Mouse (Mus musculus) lung, embryonic 16.5 days (tissue): Measurements from ENCODE around the gene Cacnb2. TPM values are rescaled to one million over a fixed set of nuclear protein-coding genes. Genes with fewer than 3 reads are reported as not detected.

Experiments
- ATAC-seq: fragments of 200-750 bp; cut with Nextera tagmentation; 2 replicates; pipeline ENCODE4 v1.8.0; 2017; ENCODE audit warnings: low read depth, mild to moderate bottlenecking, moderate library complexity
- H3K27ac ChIP-seq: fragments of 300-500 bp; sonication (generic); 2 replicates; pipeline ENCODE4 v1.5.1; 2014; ENCODE audit warnings: mild to moderate bottlenecking, control low read depth, low read length
- H3K27me3 ChIP-seq: fragments of 300-500 bp; sonication (generic); 2 replicates; pipeline ENCODE4 v1.6.1; 2014; ENCODE audit warnings: low read depth, low read length, mixed read lengths; ENCODE audit not compliant: control insufficient read depth, insufficient read depth
- H3K36me3 ChIP-seq: fragments of 300-500 bp; sonication (generic); 2 replicates; pipeline ENCODE4 v1.6.1; 2014; ENCODE audit warnings: low read length; ENCODE audit not compliant: control insufficient read depth, insufficient read depth
- H3K4me1 ChIP-seq: fragments of 300-500 bp; sonication (generic); replicated peaks from 2 replicates; pipeline ENCODE4 v1.6.1; 2014; ENCODE audit warnings: low read length, mixed read lengths; ENCODE audit not compliant: control insufficient read depth, insufficient read depth
- H3K4me2 ChIP-seq: fragments of 300-500 bp; sonication (generic); 2 replicates; pipeline ENCODE4 v1.6.1; 2014; ENCODE audit warnings: low read depth, low read length, control low read depth
- H3K4me3 ChIP-seq: fragments of 300-500 bp; sonication (generic); 2 replicates; pipeline ENCODE4 v1.5.1; 2014; ENCODE audit warnings: mild to moderate bottlenecking, low read length, control low read depth
- H3K9ac ChIP-seq: fragments of 300-500 bp; sonication (generic); 2 replicates; pipeline ENCODE4 v1.6.1; 2014; ENCODE audit warnings: low read length, control low read depth
- H3K9me3 ChIP-seq: fragments of 300-500 bp; sonication (generic); 2 replicates; pipeline ENCODE4 v1.6.1; 2016; ENCODE audit warnings: low read length; ENCODE audit not compliant: control insufficient read depth
- WGBS: fragments of 180-500 bp; shearing (Covaris S2); extraction: QIAGEN DNeasy Blood & Tissue Kit; methylation state at CpG from one replicate; pipeline ENCODE4 v1.1.7; 2014; 5-methylcytosine and 5-hydroxymethylcytosine counted together
- polyA plus RNA-seq: library from polyadenylated mRNA; unstranded; fragments of >200 nt; fragmentation: Nextera tagmentation; extraction: Ambion mirVana; gene quantifications from 2 replicates; pipeline ENCODE4 v1.2.1, GENCODE M21; 2015

The Cacnb2 gene
- polyA plus RNA-seq, 1 experiment from 2014 or later, result 8.0 TPM

- H3K9me3 ChIP-seq, result no peaks in the 10 kb centered on the region
- H3K9ac ChIP-seq, result no peak overlapping the region
- no peak overlapping the region for H3K4me2 ChIP-seq
- H3K27ac ChIP-seq, result no peak overlapping the region
- H3K4me1 ChIP-seq, result no peaks in the 10 kb centered on the region
- ATAC-seq, result 0 out of 2 replicates have a peak, but pooled peaks have one; percentile 56
- WGBS, result 54% methylated on average over 8 of the region's 8 CpGs
- no peak overlapping the region for H3K4me3 ChIP-seq
- no peaks in the 10 kb centered on the region for H3K27me3 ChIP-seq
- H3K36me3 ChIP-seq, result no peaks in the 10 kb centered on the region
Measured at GRCm38 (mm10) chr2:14936492-14936891, 333.6 kb downstream of the Cacnb2 start.

GRCm38 (mm10) chr2:14942261-14942660 is 339.4 kb downstream of the Cacnb2 start:
- no peaks in the 10 kb centered on the region for H3K27me3 ChIP-seq
- no peak for ATAC-seq
- no peak overlapping the region for H3K9ac ChIP-seq
- H3K9me3 ChIP-seq, result no peaks in the 10 kb centered on the region
- no peak overlapping the region for H3K4me2 ChIP-seq
- no peaks in the 10 kb centered on the region for H3K4me1 ChIP-seq
- no peak overlapping the region for H3K4me3 ChIP-seq
- WGBS, result 51% methylated on average over 4 of the region's 4 CpGs
- no peak overlapping the region for H3K27ac ChIP-seq
- H3K36me3 ChIP-seq, result no peaks in the 10 kb centered on the region

DNA sequence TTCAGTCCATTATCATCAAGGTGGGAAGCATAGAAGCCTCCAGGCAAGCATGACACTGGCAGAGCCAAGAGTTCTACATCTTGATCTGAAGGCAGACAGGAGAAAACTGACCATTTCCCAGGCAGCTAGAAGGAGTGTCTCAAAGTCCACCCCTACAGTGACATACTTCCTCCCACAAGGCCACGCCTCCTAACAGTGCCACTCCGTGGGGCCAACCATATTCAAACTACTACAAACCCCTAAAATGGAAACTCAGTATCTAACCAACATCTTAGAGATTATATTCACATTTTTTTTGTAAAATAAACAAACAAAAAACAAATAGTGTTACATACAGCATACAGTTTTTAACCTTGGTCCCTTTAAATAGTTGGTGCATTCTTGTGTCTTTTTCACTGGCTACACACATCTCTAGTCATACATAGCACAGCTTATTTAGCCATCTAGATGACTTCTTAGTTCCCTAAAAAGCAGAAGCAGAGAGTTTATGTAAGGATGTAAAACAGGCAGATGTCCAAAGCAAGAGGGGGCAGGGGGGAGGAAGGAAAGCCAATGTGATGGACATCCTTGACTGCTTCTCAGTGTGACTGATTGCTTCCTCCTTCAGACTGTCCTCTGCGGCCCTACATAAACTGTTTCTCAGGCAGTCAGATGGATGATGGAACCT is 340.9 kb downstream of the Cacnb2 start:
- H3K4me1 ChIP-seq, result no peaks in the 10 kb centered on the region
- H3K9ac ChIP-seq, result no peak overlapping the region
- no peaks in the 10 kb centered on the region for H3K9me3 ChIP-seq
- no peak overlapping the region for H3K4me2 ChIP-seq
- no peaks in the 10 kb centered on the region for H3K36me3 ChIP-seq
- no peak overlapping the region for H3K27ac ChIP-seq
- no peaks in the 10 kb centered on the region for H3K27me3 ChIP-seq
- H3K4me3 ChIP-seq, result no peak overlapping the region
- 0 out of 2 replicates have a peak, but pooled peaks have one; percentile 36 for ATAC-seq
- 73% methylated on average over 3 of the region's 3 CpGs for WGBS

GRCm38 (mm10) chr2:14953090-14953489 is 350.2 kb downstream of the Cacnb2 start:
- Histone ChIP-seq H3K4me1 (no peaks in the 10 kb centered on the region), H3K27me3 (no peaks in the 10 kb centered on the region), H3K4me3 (no peak overlapping the region), H3K4me2 (no peak overlapping the region), H3K36me3 (no peaks in the 10 kb centered on the region), H3K9ac (no peak overlapping the region), H3K27ac (no peak overlapping the region), H3K9me3 (no peaks in the 10 kb centered on the region)
- 71% methylated on average over 2 of the region's 2 CpGs for WGBS
- ATAC-seq, result no peak

DNA sequence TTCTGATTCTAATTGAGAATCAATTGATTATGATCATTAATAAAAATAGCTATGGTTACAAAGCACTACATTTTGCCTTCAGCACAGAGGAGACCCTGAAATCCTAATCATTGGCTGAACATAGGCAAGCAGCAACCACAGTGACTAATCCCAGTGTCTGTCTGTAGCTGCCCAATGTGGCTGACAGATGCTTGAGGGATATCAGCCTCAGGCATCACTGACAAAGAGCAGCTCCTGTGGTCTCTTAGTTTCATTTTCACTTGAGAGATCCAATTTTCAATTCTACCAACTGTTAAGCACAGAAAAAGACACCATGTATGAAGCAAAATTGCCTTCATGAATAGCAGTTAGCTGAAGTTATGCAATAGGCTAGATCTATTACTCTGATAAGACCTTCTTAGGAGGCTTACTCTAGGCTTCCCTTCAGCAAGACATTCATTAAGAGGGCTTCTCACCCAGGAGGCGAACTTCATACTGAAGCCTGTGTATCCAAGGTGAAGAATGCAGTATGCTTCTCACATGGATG is 358.1 kb downstream of the Cacnb2 start:
- ATAC-seq, result no peak
- Histone ChIP-seq H3K9me3 (no peaks in the 10 kb centered on the region), H3K4me3 (no peak overlapping the region), H3K4me2 (no peak overlapping the region), H3K36me3 (no peaks in the 10 kb centered on the region), H3K9ac (no peak overlapping the region), H3K27ac (no peak overlapping the region), H3K27me3 (no peaks in the 10 kb centered on the region), H3K4me1 (no peaks in the 10 kb centered on the region)
- 58% methylated on average over 1 of the region's 1 CpGs for WGBS

GRCm38 (mm10) chr2:14961493-14961892 is 358.6 kb downstream of the Cacnb2 start:
- H3K4me3 ChIP-seq, result no peak overlapping the region
- H3K4me2 ChIP-seq, result no peak overlapping the region
- H3K9me3 ChIP-seq, result no peaks in the 10 kb centered on the region
- ATAC-seq, result no peak
- 78% methylated on average over 2 of the region's 2 CpGs for WGBS
- no peak overlapping the region for H3K9ac ChIP-seq
- no peaks in the 10 kb centered on the region for H3K27me3 ChIP-seq
- H3K27ac ChIP-seq, result no peak overlapping the region
- H3K36me3 ChIP-seq, result no peaks in the 10 kb centered on the region
- H3K4me1 ChIP-seq, result no peaks in the 10 kb centered on the region

DNA sequence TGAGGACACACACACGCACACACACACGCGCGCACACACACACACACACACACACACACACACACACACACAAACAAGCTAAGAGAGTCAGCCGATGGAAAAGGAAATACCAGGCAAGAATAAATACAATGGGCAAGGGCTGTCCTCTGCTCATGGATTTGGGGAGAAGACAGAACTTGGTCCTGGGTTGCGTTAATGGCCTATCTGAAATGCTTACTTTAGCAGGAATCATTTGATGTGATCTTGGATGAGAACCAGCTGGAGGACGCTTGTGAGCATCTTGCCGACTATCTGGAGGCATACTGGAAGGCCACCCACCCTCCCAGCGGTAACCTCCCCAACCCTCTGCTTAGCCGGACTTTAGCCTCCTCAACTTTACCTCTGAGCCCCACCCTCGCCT is 381.1 kb downstream of the Cacnb2 start:
- no peaks in the 10 kb centered on the region for H3K4me1 ChIP-seq
- ATAC-seq, result peak; percentile 71; the same call in 1 of the 2 replicates
- no peaks in the 10 kb centered on the region for H3K9me3 ChIP-seq
- no peak overlapping the region for H3K4me3 ChIP-seq
- H3K27me3 ChIP-seq, result no peaks in the 10 kb centered on the region
- no peak overlapping the region for H3K4me2 ChIP-seq
- WGBS, result 70% methylated on average over 11 of the region's 11 CpGs
- peaks cover 10% of the 10 kb centered on the region for H3K36me3 ChIP-seq
- H3K9ac ChIP-seq, result no peak overlapping the region
- no peak overlapping the region for H3K27ac ChIP-seq

GRCm38 (mm10) chr2:14988451-14988850 is 385.6 kb downstream of the Cacnb2 start:
- 69% methylated on average over 4 of the region's 4 CpGs for WGBS
- Histone ChIP-seq H3K27me3 (no peaks in the 10 kb centered on the region), H3K9ac (no peak overlapping the region), H3K27ac (no peak overlapping the region), H3K36me3 (peaks cover 9% of the 10 kb centered on the region; the same call in 1 of the 2 replicates), H3K9me3 (no peaks in the 10 kb centered on the region), H3K4me3 (no peak overlapping the region), H3K4me1 (no peaks in the 10 kb centered on the region), H3K4me2 (no peak overlapping the region)
- no peak for ATAC-seq

DNA sequence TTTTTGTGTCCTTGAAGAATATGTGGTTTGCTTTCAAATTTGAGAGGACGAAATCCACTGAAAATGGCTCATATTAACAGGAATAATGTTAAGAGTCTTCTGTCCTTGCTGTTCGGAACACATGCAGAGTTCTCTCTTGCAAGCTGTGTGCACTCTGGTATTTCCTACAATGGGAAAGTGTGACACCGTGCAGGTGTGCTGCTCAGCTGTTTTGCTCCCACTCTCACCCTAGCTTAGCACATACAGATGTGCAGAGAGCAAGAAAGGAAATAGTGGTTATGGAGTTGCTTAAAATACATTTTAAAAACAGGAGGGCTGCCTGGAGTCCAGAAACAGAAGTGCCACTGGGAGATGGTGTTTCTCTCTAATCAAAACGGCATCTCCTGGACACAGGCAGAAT is 386.5 kb downstream of the Cacnb2 start:
- WGBS, result 83% methylated on average over 4 of the region's 4 CpGs
- H3K36me3 ChIP-seq, result peaks cover 9% of the 10 kb centered on the region; the same call in 1 of the 2 replicates
- no peaks in the 10 kb centered on the region for H3K4me1 ChIP-seq
- H3K9me3 ChIP-seq, result no peaks in the 10 kb centered on the region
- ATAC-seq, result no peak
- H3K27ac ChIP-seq, result no peak overlapping the region
- no peak overlapping the region for H3K4me2 ChIP-seq
- no peak overlapping the region for H3K4me3 ChIP-seq
- no peak overlapping the region for H3K9ac ChIP-seq
- H3K27me3 ChIP-seq, result no peaks in the 10 kb centered on the region
